Mouse (Mus musculus): ENCODE measurements around the gene Trim59. TPM values are rescaled to one million over a fixed set of nuclear protein-coding genes. Genes with fewer than 3 reads are reported as not detected.

The Trim59 gene
- polyA plus RNA-seq, 1 experiment from 2014 or later: 243 TPM

DNA sequence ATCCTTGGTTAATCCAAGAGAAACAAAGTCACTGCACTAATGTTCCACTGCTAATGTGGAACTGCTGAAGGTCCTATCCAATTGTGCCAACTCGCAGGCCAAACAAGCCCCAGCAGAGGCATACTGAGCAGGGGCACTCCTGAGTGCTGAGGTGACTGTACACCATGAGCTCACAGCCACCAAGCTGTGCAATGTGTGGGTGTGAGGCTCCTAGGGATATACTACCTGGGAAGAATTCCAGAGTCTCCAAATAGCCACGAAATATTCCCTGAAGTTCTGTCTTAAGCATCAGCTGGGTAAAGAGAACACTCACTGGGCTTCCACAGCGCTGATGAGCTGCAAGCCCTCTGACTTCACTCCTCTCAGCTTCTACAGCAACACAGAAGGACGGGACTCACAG is 3.1 kb upstream of the Trim59 start:
- no peak overlapping the region for H3K4me3 ChIP-seq (ENCODE audit: low read depth, low read length)
- 81% methylated on average over 4 of the region's 4 CpGs for WGBS
- H3K36me3 ChIP-seq (ENCODE audit: control insufficient read depth, insufficient read depth, low read length): no peaks in the 10 kb centered on the region
- no peaks in the 10 kb centered on the region for H3K9me3 ChIP-seq (ENCODE audit: control insufficient read depth, low read length)
- ATAC-seq (replicated peaks; ENCODE audit: low FRiP score) (no peak), DNase-seq (ENCODE audit: low spot score) (no peak)
- H3K4me2 ChIP-seq (ENCODE audit: low read depth, low read length, severe bottlenecking): no peak overlapping the region
- no peaks in the 10 kb centered on the region for H3K27me3 ChIP-seq (ENCODE audit: control insufficient read depth, insufficient read depth, low read length)
- H3K4me1 ChIP-seq (replicated peaks; ENCODE audit: control insufficient read depth, insufficient read depth, low read length): peaks cover 6% of the 10 kb centered on the region; the same call in 1 of the 2 replicates
- no peak overlapping the region for H3K9ac ChIP-seq (ENCODE audit: low read length)
- no peak overlapping the region for H3K27ac ChIP-seq (ENCODE audit: low read depth, low read length)

DNA sequence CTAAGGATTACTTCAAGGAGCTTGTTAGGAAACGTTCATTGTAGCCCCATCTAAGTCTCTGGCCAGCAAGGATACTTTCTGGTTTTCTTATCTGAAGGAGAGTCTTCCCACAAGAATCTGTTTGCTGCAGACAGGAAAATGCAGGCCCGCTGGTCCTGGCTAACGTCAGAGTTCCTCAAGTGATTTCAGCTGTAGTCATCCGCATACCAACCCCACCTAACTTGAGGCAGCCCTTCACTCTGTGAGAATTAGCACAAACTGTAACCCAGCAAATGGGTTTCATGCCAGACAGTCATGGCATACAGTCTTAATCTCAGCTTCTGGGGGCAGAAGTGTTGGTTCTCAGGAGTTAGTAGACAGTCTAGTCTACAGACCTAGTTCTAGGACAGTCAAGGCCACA is 2.0 kb upstream of the Trim59 start:
- 68% methylated on average over 4 of the region's 4 CpGs for WGBS
- DNase-seq (ENCODE audit: low spot score) (no peak), ATAC-seq (replicated peaks; ENCODE audit: low FRiP score) (no peak)
- Histone ChIP-seq H3K36me3 (ENCODE audit: control insufficient read depth, insufficient read depth, low read length) (no peaks in the 10 kb centered on the region), H3K4me3 (ENCODE audit: low read depth, low read length) (no peak overlapping the region), H3K9me3 (ENCODE audit: control insufficient read depth, low read length) (no peaks in the 10 kb centered on the region), H3K4me2 (ENCODE audit: low read depth, low read length, severe bottlenecking) (no peak overlapping the region), H3K4me1 (replicated peaks; ENCODE audit: control insufficient read depth, insufficient read depth, low read length) (peaks cover 8% of the 10 kb centered on the region; the same call in 1 of the 2 replicates), H3K27me3 (ENCODE audit: control insufficient read depth, insufficient read depth, low read length) (no peaks in the 10 kb centered on the region), H3K9ac (ENCODE audit: low read length) (no peak overlapping the region), H3K27ac (ENCODE audit: low read depth, low read length) (no peak overlapping the region)

DNA sequence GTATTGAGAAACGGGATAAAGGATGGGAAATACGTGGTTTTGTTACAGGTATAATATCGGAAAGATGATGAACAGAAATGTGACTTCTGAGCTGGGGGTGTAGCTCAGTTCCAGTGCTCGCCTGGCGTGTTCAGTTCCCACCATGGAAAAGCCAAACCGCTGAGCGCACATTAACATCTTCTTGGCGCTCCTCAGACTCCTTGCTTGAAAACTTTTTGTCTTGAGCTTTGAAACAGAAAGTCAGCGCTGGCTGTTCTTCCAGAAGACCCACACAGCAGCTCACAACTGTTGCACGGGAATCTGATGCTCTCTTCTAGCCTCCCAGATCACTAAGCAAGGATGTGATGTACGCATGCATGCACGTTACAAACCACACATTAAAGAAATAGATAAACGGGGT is 1.2 kb upstream of the Trim59 start:
- no peak overlapping the region for H3K27ac ChIP-seq (ENCODE audit: low read depth, low read length)

DNA sequence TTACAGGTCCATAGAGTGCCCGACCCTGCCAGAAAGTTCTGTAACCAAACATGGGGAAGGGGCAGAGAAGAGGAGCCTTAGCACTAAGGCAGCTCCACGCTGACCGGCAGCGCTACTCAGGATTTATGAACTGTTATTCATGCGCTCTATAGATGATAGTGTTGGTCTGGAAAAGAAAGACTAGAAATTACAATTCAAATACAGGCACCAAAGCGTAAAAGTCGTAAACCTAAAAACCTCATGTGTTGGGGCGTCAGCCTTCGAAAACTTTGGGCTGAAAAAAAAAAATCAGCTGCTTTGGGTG is 797 bp upstream of the Trim59 start:
- WGBS: 11% methylated on average over 9 of the region's 9 CpGs

More for the DNA sequence above, 1.2 kb upstream of the Trim59 start:
- Histone ChIP-seq H3K4me2 (ENCODE audit: low read depth, low read length, severe bottlenecking) (peak overlapping the region; percentile 86), H3K4me3 (ENCODE audit: low read depth, low read length) (peak overlapping the region; percentile 84), H3K36me3 (ENCODE audit: control insufficient read depth, insufficient read depth, low read length) (no peaks in the 10 kb centered on the region; the same call in 1 of the 2 replicates), H3K9me3 (ENCODE audit: control insufficient read depth, low read length) (no peaks in the 10 kb centered on the region), H3K9ac (ENCODE audit: low read length) (peak overlapping the region; percentile 98), H3K27me3 (ENCODE audit: control insufficient read depth, insufficient read depth, low read length) (no peaks in the 10 kb centered on the region), H3K4me1 (replicated peaks; ENCODE audit: control insufficient read depth, insufficient read depth, low read length) (peaks cover 12% of the 10 kb centered on the region)
- WGBS: 21% methylated on average over 13 of the region's 13 CpGs
- no peak for DNase-seq (ENCODE audit: low spot score)
- ATAC-seq (replicated peaks; ENCODE audit: low FRiP score): no peak

DNA sequence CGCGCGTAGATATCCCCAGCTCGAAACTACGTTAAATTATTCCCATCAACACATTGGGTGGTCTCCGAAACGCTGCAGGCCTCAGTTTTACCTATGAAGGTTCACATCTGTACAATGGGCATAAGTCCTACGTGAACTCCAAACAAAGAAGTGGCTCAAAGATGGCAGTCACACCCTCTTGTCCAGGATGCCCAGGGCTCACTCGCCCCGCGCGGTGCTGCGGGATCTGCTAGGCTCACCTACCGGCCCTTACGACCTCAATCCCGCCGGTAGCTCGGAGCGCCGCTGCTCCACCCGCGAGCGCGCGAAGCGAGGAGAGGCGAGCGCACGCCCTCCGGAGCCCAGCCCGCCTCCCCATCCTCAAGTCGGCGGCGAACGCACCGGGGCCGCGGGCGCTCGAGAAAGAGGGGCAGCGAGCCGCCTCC is 376 bp downstream of the Trim59 start:
- H3K27ac ChIP-seq (ENCODE audit: low read depth, low read length): peak overlapping the region; percentile 94
- peak overlapping the region; percentile 86 for H3K4me2 ChIP-seq (ENCODE audit: low read depth, low read length, severe bottlenecking)
- no peaks in the 10 kb centered on the region for H3K27me3 ChIP-seq (ENCODE audit: control insufficient read depth, insufficient read depth, low read length)
- DNase-seq (ENCODE audit: low spot score): peak; percentile 81
- H3K4me3 ChIP-seq (ENCODE audit: low read depth, low read length): peak overlapping the region; percentile 84
- H3K9ac ChIP-seq (ENCODE audit: low read length): peak overlapping the region; percentile 98
- ATAC-seq (replicated peaks; ENCODE audit: low FRiP score): peak; percentile 67
- WGBS: 0% methylated on average over 31 of the region's 42 CpGs
- no peaks in the 10 kb centered on the region for H3K9me3 ChIP-seq (ENCODE audit: control insufficient read depth, low read length)
- H3K4me1 ChIP-seq (replicated peaks; ENCODE audit: control insufficient read depth, insufficient read depth, low read length): peaks cover 12% of the 10 kb centered on the region
- H3K36me3 ChIP-seq (ENCODE audit: control insufficient read depth, insufficient read depth, low read length): no peaks in the 10 kb centered on the region; the same call in 1 of the 2 replicates

More for the DNA sequence above, 797 bp upstream of the Trim59 start:
- peak overlapping the region; percentile 98 for H3K9ac ChIP-seq (ENCODE audit: low read length)
- no peaks in the 10 kb centered on the region for H3K27me3 ChIP-seq (ENCODE audit: control insufficient read depth, insufficient read depth, low read length)
- ATAC-seq (replicated peaks; ENCODE audit: low FRiP score): no peak; the same call in 1 of the 2 replicates
- H3K27ac ChIP-seq (ENCODE audit: low read depth, low read length): peak overlapping the region; percentile 94
- peaks cover 12% of the 10 kb centered on the region for H3K4me1 ChIP-seq (replicated peaks; ENCODE audit: control insufficient read depth, insufficient read depth, low read length)
- H3K4me2 ChIP-seq (ENCODE audit: low read depth, low read length, severe bottlenecking): peak overlapping the region; percentile 86
- DNase-seq (ENCODE audit: low spot score): no peak
- H3K9me3 ChIP-seq (ENCODE audit: control insufficient read depth, low read length): no peaks in the 10 kb centered on the region
- peak overlapping the region; percentile 84 for H3K4me3 ChIP-seq (ENCODE audit: low read depth, low read length)
- H3K36me3 ChIP-seq (ENCODE audit: control insufficient read depth, insufficient read depth, low read length): no peaks in the 10 kb centered on the region; the same call in 1 of the 2 replicates

DNA sequence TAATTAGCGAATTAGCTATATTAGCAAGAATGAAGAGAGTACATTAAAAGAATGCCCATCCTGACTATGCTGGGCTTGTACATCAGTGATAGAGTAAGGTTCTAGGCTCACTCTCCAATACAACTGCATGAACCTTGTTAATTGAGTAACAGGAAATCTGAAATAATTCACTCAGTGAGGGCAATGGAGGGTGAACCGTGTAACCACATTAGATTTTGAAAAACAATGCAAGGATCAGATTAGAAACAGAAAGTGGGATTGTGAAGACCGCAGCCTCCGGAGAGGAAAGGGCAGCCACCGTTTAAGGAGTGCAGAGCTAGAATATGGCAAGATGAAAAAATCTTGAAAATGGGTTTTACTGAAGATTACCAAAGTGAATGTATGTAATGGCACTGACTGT is 3.3 kb downstream of the Trim59 start:
- H3K4me2 ChIP-seq (ENCODE audit: low read depth, low read length, severe bottlenecking): peak overlapping the region; percentile 24; the same call in 1 of the 2 replicates
- H3K36me3 ChIP-seq (ENCODE audit: control insufficient read depth, insufficient read depth, low read length): no peaks in the 10 kb centered on the region; the same call in 1 of the 2 replicates
- DNase-seq (ENCODE audit: low spot score) (no peak), ATAC-seq (replicated peaks; ENCODE audit: low FRiP score) (no peak)
- peaks cover 12% of the 10 kb centered on the region for H3K4me1 ChIP-seq (replicated peaks; ENCODE audit: control insufficient read depth, insufficient read depth, low read length)
- H3K27ac ChIP-seq (ENCODE audit: low read depth, low read length): no peak overlapping the region
- peak overlapping the region; percentile 16; the same call in 1 of the 2 replicates for H3K4me3 ChIP-seq (ENCODE audit: low read depth, low read length)
- H3K9me3 ChIP-seq (ENCODE audit: control insufficient read depth, low read length): no peaks in the 10 kb centered on the region
- no peak overlapping the region for H3K9ac ChIP-seq (ENCODE audit: low read length)
- 80% methylated on average over 5 of the region's 5 CpGs for WGBS
- no peaks in the 10 kb centered on the region for H3K27me3 ChIP-seq (ENCODE audit: control insufficient read depth, insufficient read depth, low read length)

DNA sequence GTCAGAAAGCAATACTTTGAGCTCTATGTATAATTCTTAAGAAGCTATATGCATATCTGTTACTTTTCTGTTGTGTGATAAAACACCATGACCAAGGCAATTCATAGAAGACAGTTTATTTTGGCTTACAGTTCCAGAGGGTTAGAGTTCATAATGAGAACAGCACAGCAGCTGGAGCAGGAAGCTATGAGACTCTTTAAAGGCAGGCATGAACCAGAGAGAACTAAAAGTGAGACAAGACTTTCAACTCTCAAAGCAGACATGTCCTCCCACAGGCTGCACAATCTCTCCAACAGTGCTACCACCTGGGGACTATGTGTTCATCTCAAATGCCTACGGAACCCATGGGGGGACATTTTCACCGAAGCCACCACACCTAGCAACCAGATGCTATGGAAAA is 4.5 kb downstream of the Trim59 start:
- ATAC-seq (replicated peaks; ENCODE audit: low FRiP score) (no peak), DNase-seq (ENCODE audit: low spot score) (no peak)
- 90% methylated on average over 2 of the region's 2 CpGs for WGBS
- Histone ChIP-seq H3K36me3 (ENCODE audit: control insufficient read depth, insufficient read depth, low read length) (no peaks in the 10 kb centered on the region; the same call in 1 of the 2 replicates), H3K4me1 (replicated peaks; ENCODE audit: control insufficient read depth, insufficient read depth, low read length) (peaks cover 8% of the 10 kb centered on the region), H3K4me2 (ENCODE audit: low read depth, low read length, severe bottlenecking) (no peak overlapping the region; the same call in 1 of the 2 replicates), H3K4me3 (ENCODE audit: low read depth, low read length) (peak overlapping the region; percentile 7), H3K27ac (ENCODE audit: low read depth, low read length) (no peak overlapping the region), H3K9me3 (ENCODE audit: control insufficient read depth, low read length) (no peaks in the 10 kb centered on the region), H3K27me3 (ENCODE audit: control insufficient read depth, insufficient read depth, low read length) (no peaks in the 10 kb centered on the region), H3K9ac (ENCODE audit: low read length) (no peak overlapping the region)

DNA sequence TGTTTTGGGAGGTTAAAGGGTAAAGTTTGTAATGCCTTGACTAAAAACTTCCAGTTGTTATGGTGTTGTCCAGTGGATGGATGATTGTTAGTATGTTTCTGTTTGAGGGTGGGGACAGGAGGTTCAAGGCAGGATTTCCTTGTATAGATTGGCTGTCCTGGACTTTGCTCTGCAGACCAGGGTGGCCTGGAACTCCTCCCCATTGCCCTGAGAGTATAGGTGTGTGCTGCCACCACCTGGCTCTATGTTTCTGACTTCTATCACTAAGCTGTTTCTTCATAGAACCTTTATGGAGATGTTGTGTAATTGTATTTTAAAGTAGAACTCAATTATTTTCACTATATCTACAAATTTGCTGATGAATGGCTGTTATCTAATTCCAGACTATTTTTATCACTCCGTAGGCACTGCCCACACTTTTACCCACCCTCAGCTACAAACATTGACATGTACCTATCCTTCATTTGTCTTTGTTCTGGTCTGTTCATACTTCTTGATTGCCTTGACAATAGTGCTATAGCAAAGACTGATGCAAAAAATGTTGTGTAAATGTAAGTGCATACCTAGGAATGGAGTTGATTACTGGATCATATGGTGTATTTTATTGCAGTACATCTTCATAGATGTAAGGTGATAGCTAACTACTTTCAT is 18.3 kb downstream of the Trim59 start:
- 98% methylated on average over 1 of the region's 1 CpGs for WGBS
- H3K36me3 ChIP-seq (ENCODE audit: control insufficient read depth, insufficient read depth, low read length): peaks cover 22% of the 10 kb centered on the region; the same call in 1 of the 2 replicates
- H3K4me2 ChIP-seq (ENCODE audit: low read depth, low read length, severe bottlenecking): no peak overlapping the region
- H3K27me3 ChIP-seq (ENCODE audit: control insufficient read depth, insufficient read depth, low read length): no peaks in the 10 kb centered on the region
- DNase-seq (ENCODE audit: low spot score) (no peak), ATAC-seq (replicated peaks; ENCODE audit: low FRiP score) (no peak)
- H3K27ac ChIP-seq (ENCODE audit: low read depth, low read length): no peak overlapping the region
- H3K4me1 ChIP-seq (replicated peaks; ENCODE audit: control insufficient read depth, insufficient read depth, low read length): no peaks in the 10 kb centered on the region
- H3K9me3 ChIP-seq (ENCODE audit: control insufficient read depth, low read length): no peaks in the 10 kb centered on the region
- no peak overlapping the region for H3K9ac ChIP-seq (ENCODE audit: low read length)
- H3K4me3 ChIP-seq (ENCODE audit: low read depth, low read length): no peak overlapping the region

DNA sequence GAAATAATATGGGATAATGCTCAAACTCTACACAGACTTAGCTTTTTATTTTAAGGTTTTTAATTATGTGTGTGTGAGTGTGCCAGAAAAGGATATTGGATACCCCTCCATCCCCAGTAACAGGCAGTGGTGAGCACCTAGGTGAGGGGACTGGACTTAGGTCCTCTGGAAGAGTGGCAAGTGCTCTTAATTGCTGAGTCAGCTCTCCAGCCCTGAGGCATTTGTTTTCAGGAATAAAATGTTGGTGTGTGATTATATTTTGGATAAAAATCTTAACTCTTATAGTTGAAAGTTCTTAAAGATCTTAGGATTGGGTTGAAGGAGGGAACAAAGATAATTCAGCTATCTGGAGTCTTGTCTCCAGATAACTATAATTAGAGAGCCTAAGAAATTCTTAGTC is 23.8 kb downstream of the Trim59 start:
- Histone ChIP-seq H3K9me3 (ENCODE audit: control insufficient read depth, low read length) (no peaks in the 10 kb centered on the region), H3K36me3 (ENCODE audit: control insufficient read depth, insufficient read depth, low read length) (peaks cover 14% of the 10 kb centered on the region), H3K4me2 (ENCODE audit: low read depth, low read length, severe bottlenecking) (no peak overlapping the region), H3K4me3 (ENCODE audit: low read depth, low read length) (no peak overlapping the region), H3K27me3 (ENCODE audit: control insufficient read depth, insufficient read depth, low read length) (no peaks in the 10 kb centered on the region), H3K9ac (ENCODE audit: low read length) (no peak overlapping the region), H3K27ac (ENCODE audit: low read depth, low read length) (no peak overlapping the region), H3K4me1 (replicated peaks; ENCODE audit: control insufficient read depth, insufficient read depth, low read length) (no peaks in the 10 kb centered on the region)
- DNase-seq (ENCODE audit: low spot score): no peak
- no peak for ATAC-seq (replicated peaks; ENCODE audit: low FRiP score)
